Mouse (Mus musculus): ENCODE measurements around the gene Arhgef16. TPM values are rescaled to one million over a fixed set of nuclear protein-coding genes. Genes with fewer than 3 reads are reported as not detected.

The Arhgef16 gene
- polyA plus RNA-seq, 1 experiment, result 0.21 TPM

- no peaks in the 10 kb centered on the region for H3K4me1 ChIP-seq (ENCODE audit: control insufficient read depth, insufficient read depth, low read length)
These were observed 48.8 kb downstream of the Arhgef16 start for GRCm38 (mm10) chr4:154252537-154253255.

DNA sequence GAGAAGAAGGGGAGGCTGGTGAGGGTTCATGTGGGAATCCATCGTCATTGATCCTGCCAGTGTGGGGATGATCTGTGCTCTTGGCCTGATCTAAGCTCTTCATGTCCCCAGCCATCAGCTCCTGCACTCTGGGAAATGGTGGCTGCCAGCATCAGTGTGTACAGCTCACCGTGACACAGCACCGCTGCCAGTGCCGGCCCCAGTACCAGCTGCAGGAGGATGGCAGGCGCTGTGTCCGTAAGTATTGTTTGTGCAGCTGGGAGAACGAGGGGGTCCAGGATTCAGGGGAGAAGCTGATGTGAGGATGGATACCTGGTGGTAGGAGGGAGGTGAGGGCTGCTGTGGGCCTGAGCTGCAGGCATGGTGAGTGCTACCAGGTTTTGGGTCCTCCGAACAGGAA is 52.2 kb downstream of the Arhgef16 start:
- TF ChIP-seq POLR2A (IDR thresholded peaks at IDR 0.05; ENCODE audit: extremely low read depth, insufficient read depth, low read length) (no peak), CTCF (IDR thresholded peaks at IDR 0.05; ENCODE audit: extremely low read depth, insufficient read depth, low read length) (no peak)
- Histone ChIP-seq H3K4me1 (ENCODE audit: control insufficient read depth, insufficient read depth, low read length) (no peaks in the 10 kb centered on the region), H3K27ac (ENCODE audit: insufficient read depth, low read length) (no peak overlapping the region), H3K4me3 (ENCODE audit: insufficient read depth, low read length) (no peak overlapping the region)

More at GRCm38 (mm10) chr4:154252537-154253255, 48.8 kb downstream of the Arhgef16 start:
- Histone ChIP-seq H3K4me3 (ENCODE audit: insufficient read depth, low read length) (no peak overlapping the region), H3K27ac (ENCODE audit: insufficient read depth, low read length) (no peak overlapping the region)
- no peak for TF ChIP-seq POLR2A (IDR thresholded peaks at IDR 0.05; ENCODE audit: extremely low read depth, insufficient read depth, low read length)
- no peak for TF ChIP-seq CTCF (IDR thresholded peaks at IDR 0.05; ENCODE audit: extremely low read depth, insufficient read depth, low read length)

DNA sequence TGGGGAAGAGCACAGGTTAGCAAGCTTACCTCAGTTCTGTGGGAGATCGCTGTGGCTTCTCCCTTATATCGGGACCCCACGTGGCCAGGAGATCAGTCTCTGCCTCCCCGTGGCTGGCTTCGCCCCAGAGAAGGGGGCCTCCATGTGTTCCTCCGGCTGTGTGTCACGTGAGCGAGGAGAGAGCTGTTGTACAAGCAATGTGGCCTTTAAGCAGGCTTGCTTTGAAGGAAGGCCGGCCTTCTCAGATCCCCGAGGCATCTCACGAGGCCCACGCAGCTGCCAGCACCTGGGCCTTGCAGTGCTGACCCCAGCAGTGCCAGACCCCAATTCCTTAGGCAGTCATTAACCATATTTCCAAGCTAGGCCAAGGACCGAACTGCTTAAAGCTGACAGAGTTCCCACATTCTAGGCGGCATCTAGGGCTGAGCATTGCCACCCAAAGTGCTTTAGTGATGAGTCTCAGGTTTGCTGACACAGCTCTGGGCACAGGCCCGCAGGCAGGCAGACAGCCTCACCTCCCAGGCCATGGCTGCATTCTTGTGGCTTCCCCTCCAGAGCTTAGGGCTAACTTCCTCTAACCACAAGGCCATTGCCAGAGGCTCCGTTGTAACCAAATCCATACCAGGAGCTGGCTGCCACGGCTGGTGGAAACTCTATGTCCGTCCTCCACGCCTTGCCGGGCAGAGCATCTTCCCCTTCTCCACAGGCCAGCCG is 53.2 kb downstream of the Arhgef16 start:
- Histone ChIP-seq H3K27ac (ENCODE audit: insufficient read depth, low read length) (no peak overlapping the region), H3K4me3 (ENCODE audit: insufficient read depth, low read length) (no peak overlapping the region), H3K4me1 (ENCODE audit: control insufficient read depth, insufficient read depth, low read length) (no peaks in the 10 kb centered on the region)
- TF ChIP-seq POLR2A (IDR thresholded peaks at IDR 0.05; ENCODE audit: extremely low read depth, insufficient read depth, low read length) (no peak), CTCF (IDR thresholded peaks at IDR 0.05; ENCODE audit: extremely low read depth, insufficient read depth, low read length) (no peak)

GRCm38 (mm10) chr4:154247207-154248091 is 54.0 kb downstream of the Arhgef16 start:
- no peak overlapping the region for H3K27ac ChIP-seq (ENCODE audit: insufficient read depth, low read length)
- no peaks in the 10 kb centered on the region for H3K4me1 ChIP-seq (ENCODE audit: control insufficient read depth, insufficient read depth, low read length)
- H3K4me3 ChIP-seq (ENCODE audit: insufficient read depth, low read length), result no peak overlapping the region
- no peak for TF ChIP-seq CTCF (IDR thresholded peaks at IDR 0.05; ENCODE audit: extremely low read depth, insufficient read depth, low read length)
- no peak for TF ChIP-seq POLR2A (IDR thresholded peaks at IDR 0.05; ENCODE audit: extremely low read depth, insufficient read depth, low read length)

GRCm38 (mm10) chr4:154246115-154247040 is 55.1 kb downstream of the Arhgef16 start:
- no peak for TF ChIP-seq POLR2A (IDR thresholded peaks at IDR 0.05; ENCODE audit: extremely low read depth, insufficient read depth, low read length)
- TF ChIP-seq CTCF (IDR thresholded peaks at IDR 0.05; ENCODE audit: extremely low read depth, insufficient read depth, low read length), result peak; percentile 86
- Histone ChIP-seq H3K4me3 (ENCODE audit: insufficient read depth, low read length) (no peak overlapping the region), H3K27ac (ENCODE audit: insufficient read depth, low read length) (no peak overlapping the region), H3K4me1 (ENCODE audit: control insufficient read depth, insufficient read depth, low read length) (no peaks in the 10 kb centered on the region)

DNA sequence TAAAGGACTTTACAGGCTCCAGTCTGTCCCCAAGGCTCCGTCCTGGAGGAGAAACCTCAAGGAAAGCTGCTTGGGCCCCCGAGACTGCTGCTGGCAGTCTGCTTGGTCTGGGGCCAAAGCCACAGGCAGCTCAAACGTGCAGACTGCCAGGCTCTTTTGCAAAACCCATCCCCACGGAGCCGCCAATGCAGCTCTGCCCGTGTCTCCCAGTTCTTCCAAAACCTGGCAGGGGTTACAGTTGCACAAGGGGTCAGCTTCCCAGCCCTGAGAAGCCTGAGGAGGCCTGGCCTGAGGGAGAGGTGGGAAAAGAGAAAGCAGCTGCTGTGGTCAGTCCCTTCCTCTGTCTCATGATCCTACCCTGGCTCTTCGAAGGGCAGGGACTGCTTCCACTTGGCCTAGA is 56.1 kb downstream of the Arhgef16 start:
- H3K4me1 ChIP-seq (ENCODE audit: control insufficient read depth, insufficient read depth, low read length), result no peaks in the 10 kb centered on the region
- no peak for TF ChIP-seq CTCF (IDR thresholded peaks at IDR 0.05; ENCODE audit: extremely low read depth, insufficient read depth, low read length)
- no peak for TF ChIP-seq POLR2A (IDR thresholded peaks at IDR 0.05; ENCODE audit: extremely low read depth, insufficient read depth, low read length)
- H3K27ac ChIP-seq (ENCODE audit: insufficient read depth, low read length), result no peak overlapping the region
- no peak overlapping the region for H3K4me3 ChIP-seq (ENCODE audit: insufficient read depth, low read length)

DNA sequence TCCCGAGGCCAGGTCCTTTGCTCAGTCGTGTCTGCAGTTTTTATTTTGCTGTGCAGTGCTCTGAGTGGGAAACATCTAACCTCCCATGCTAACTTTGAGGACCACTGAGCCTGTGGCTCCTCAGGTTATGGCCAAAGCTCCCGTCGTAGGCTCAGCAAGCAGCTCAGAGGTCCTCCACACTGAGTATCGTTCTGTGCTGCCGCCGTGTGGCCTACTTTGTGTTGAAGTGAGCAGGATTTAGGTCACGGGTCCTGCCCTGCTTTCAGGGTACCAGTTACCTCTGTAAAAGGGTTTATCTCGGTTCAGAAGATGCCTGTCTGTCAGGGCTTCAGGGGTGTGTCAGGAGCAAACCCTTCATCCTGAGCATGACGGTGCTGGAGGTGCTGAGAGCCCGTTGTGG is 60.9 kb downstream of the Arhgef16 start:
- Histone ChIP-seq H3K4me3 (ENCODE audit: insufficient read depth, low read length) (no peak overlapping the region), H3K27ac (ENCODE audit: insufficient read depth, low read length) (no peak overlapping the region), H3K4me1 (ENCODE audit: control insufficient read depth, insufficient read depth, low read length) (no peaks in the 10 kb centered on the region)
- TF ChIP-seq POLR2A (IDR thresholded peaks at IDR 0.05; ENCODE audit: extremely low read depth, insufficient read depth, low read length) (no peak), CTCF (IDR thresholded peaks at IDR 0.05; ENCODE audit: extremely low read depth, insufficient read depth, low read length) (0 out of 2 replicates have a peak, but pooled peaks have one; percentile 16)

DNA sequence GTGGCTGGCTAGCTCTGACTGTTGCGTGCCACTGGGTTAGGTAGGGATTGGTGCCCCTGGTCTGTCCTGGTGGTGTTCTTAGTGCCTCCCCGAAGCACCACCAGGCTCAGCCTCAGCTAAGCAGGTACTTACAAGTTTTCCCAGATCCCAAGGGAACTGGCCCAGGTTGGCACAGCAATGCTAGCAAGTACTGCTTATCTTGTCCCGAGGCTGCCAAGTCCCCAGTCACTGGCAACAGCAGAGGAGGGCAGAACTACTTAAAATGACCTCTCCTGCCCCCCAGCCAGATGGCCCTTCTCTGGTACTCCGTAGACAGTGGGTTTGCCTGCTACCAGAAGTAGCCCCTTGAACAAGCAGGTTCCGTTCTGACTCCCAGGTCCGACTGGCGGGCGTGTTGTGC is 62.3 kb downstream of the Arhgef16 start:
- Histone ChIP-seq H3K4me3 (ENCODE audit: insufficient read depth, low read length) (no peak overlapping the region), H3K27ac (ENCODE audit: insufficient read depth, low read length) (no peak overlapping the region), H3K4me1 (ENCODE audit: control insufficient read depth, insufficient read depth, low read length) (no peaks in the 10 kb centered on the region)
- TF ChIP-seq POLR2A (IDR thresholded peaks at IDR 0.05; ENCODE audit: extremely low read depth, insufficient read depth, low read length) (no peak), CTCF (IDR thresholded peaks at IDR 0.05; ENCODE audit: extremely low read depth, insufficient read depth, low read length) (no peak)

Data from cortical plate, adult 2 months (tissue).